Mouse (Mus musculus) liver, adult 2 months (tissue): ENCODE data around the gene Tet3.

ENCODE experiments used
- CTCF ChIP-seq: fragments of 200-500 bp; IDR thresholded peaks from 2 replicates; pipeline ENCODE4 v1.5.1; 2011; ENCODE audit warnings: low read depth, low read length, control low read depth
- POLR2A ChIP-seq: fragments of 200-500 bp; IDR thresholded peaks from 2 replicates; pipeline ENCODE4 v1.6.1; 2011; ENCODE audit warnings: low read length, control low read depth; ENCODE audit not compliant: insufficient read depth; ENCODE audit errors: extremely low read depth

- TF ChIP-seq CTCF (no peak), POLR2A (no peak)
These were observed 85.1 kb downstream of the Tet3 start for GRCm38 (mm10) chr6:83373704-83374300.
